ENCODE assay signal across 8 mouse cellular contexts in genomic region chr6:92665530-92665989, GRCm38 (mm10). TPM values are rescaled to one million over a fixed set of nuclear protein-coding genes. Genes with fewer than 3 reads are reported as not detected.
A peak's percentile ranks its signal among the peaks of the same experiment; 100 is the strongest.
DNase-seq lines count a peak whose midpoint lies in the region; ATAC-seq lines count a peak whose summit lies in the region.

No protein-coding gene starts in this region.

- H3K4me3 ChIP-seq in limb, embryonic 10.5 days, result no peak overlapping the region
- no peak overlapping the region for H3K4me3 ChIP-seq in neural tube, embryonic 13.5 days

- H3K4me2 ChIP-seq in neural tube, embryonic 13.5 days, result no peak overlapping the region

- H3K27me3 ChIP-seq in limb, embryonic 10.5 days (ENCODE audit: low read depth, poor library complexity, severe bottlenecking), result no peaks in the 10 kb centered on the region
- no peaks in the 10 kb centered on the region for H3K27me3 ChIP-seq in neural tube, embryonic 13.5 days

- H3K36me3 ChIP-seq in limb, embryonic 10.5 days, result no peaks in the 10 kb centered on the region
- no peaks in the 10 kb centered on the region for H3K36me3 ChIP-seq in neural tube, embryonic 13.5 days

- H3K9me3 ChIP-seq in limb, embryonic 10.5 days (replicated peaks), result no peaks in the 10 kb centered on the region
- no peaks in the 10 kb centered on the region for H3K9me3 ChIP-seq in neural tube, embryonic 13.5 days

- WGBS in limb, embryonic 10.5 days, result 3% methylated on average over 1 of the region's 1 CpGs
- WGBS in neural tube, embryonic 13.5 days, result 0% methylated on average over 1 of the region's 1 CpGs

- no peak overlapping the region for H3K27ac ChIP-seq in limb, embryonic 10.5 days
- peak overlapping the region; percentile 64; the same call in 1 of the 2 replicates for H3K27ac ChIP-seq in neural tube, embryonic 13.5 days (replicated peaks)

- no peak for ATAC-seq in frontal cortex, adult (ENCODE audit: low TSS enrichment)
- 0 out of 2 replicates have a peak, but pooled peaks have one; percentile 45 for ATAC-seq in neural tube, embryonic 13.5 days (ENCODE audit: low read depth)

- no peak overlapping the region for H3K9ac ChIP-seq in neural tube, embryonic 13.5 days

- H3K4me1 ChIP-seq in limb, embryonic 10.5 days, result peaks cover 31% of the 10 kb centered on the region
- H3K4me1 ChIP-seq in neural tube, embryonic 13.5 days (replicated peaks), result peaks cover 45% of the 10 kb centered on the region

- DNase-seq in frontal cortex, adult 2 months (ENCODE audit: extremely low spot score in 1 of 2, low spot score in 1 of 2), result peak; percentile 66 to 94
- peak; percentile 90 to 91 for DNase-seq in cerebellum, postnatal 14 days
- peak; percentile 33 for DNase-seq in gastrocnemius, postnatal 25 days
- DNase-seq in kidney, adult 9 months, result peak; percentile 88
- peak; percentile 72 for DNase-seq in limb, embryonic 10.5 days (ENCODE audit: low spot score)
- DNase-seq in spleen, postnatal 14 days (ENCODE audit: low spot score in 2 of 2), result no peak

RNA-seq across cellular contexts. Expression of gene Prickle2, which starts 40.4 kb away (rescaled TPM):
- polyA plus RNA-seq in frontal cortex, adult 2 months (2012; rRNA removed), result 53.5 and 57.3 TPM in 2 replicates
- total RNA-seq in gastrocnemius, postnatal 25 days (2021), result 1 to 10 TPM; 1.8 to 2.4 TPM
- polyA plus RNA-seq in limb, embryonic 10.5 days (2016; fragmentation: Nextera tagmentation; extraction: Ambion mirVana), result 3.0 and 4.5 TPM in 2 replicates
- 12.3 and 13.8 TPM in 2 replicates for polyA plus RNA-seq in neural tube, embryonic 13.5 days (2015; fragmentation: Nextera tagmentation; extraction: Ambion mirVana)

Comparison
In these comparisons a context has a peak if more than half of its experiments do, and no peak if none do; other contexts are left out.
1. DNase-seq: peak in frontal cortex, adult 2 months (2 of 2), cerebellum, postnatal 14 days (2 of 2), gastrocnemius, postnatal 25 days (single experiment), kidney, adult 9 months (single experiment) and limb, embryonic 10.5 days (single experiment); none in spleen, postnatal 14 days (0 of 2).